Mouse (Mus musculus) adrenal gland (tissue): ENCODE measurements around the gene Taar7e.
"Not testable (repeated sequence)": the region's sequence is repeated elsewhere in the genome, so short reads cannot be mapped to it uniquely, and the experiment has no call there.

Experiments used
- intact Hi-C: fragments of 180-260 bp; cut with DNase I; formaldehyde crosslinking; loops from one replicate; pipeline ENCODE4 v1.15.1; 2025
- long read RNA-seq, 2 experiments: library from polyadenylated mRNA; unstranded; transcript quantifications; one replicate each; pipeline ENCODE4 v2.0.0; 2020; ENCODE audit warnings: borderline replicate concordance in 1 of 2; ENCODE audit not compliant: insufficient replicate concordance in 1 of 2

Taar7e gene
- long read RNA-seq, experiment 1: 0 reads
- long read RNA-seq, experiment 2: 0 reads

DNA sequence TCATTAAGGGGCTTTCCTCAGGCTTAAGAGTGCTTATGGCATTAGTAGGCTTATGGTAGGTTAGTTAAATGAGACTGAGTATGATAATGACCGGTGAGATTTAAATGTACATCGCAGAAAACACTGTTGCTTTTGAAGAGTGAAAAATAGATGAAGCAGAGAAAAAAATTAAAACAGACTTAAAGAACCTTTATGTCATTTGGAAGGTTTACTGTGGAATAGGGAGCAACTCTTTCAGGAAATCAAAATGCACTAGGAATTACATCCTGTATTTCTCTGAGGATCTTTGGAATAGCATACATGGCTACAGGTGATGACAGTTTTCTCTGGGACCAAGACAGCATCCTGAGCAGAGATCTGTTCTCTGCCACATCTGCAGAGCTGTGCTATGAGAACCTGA is at the start of gene Taar7e:
Taar7e (plus strand) TSS at position 301 of the 400 bp plus-strand sequence.
- intact Hi-C loops: no loop called here

DNA sequence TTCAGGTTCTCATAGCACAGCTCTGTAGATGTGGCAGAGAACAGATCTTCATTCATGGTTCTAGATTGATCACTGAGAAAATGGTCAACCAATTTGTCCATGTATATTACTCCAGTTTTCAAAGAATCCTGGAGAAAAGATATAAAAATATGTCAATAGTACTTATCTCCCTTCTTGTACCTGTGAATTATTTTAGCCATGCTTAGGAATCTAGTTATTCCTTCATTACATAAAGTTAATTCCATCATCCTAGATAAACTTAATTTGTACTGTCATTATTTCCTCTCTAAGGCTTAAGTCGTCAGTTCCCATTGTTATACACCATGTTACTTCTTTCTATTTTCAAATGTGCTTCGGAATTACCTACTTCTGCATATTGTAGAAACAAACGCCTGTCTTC is 44.0 kb upstream of the Taar7e start, which contains the start of gene Taar7a:
Taar7a (minus strand) TSS at position 101 of the 400 bp plus-strand sequence.
- intact Hi-C loops: no loop called here

DNA sequence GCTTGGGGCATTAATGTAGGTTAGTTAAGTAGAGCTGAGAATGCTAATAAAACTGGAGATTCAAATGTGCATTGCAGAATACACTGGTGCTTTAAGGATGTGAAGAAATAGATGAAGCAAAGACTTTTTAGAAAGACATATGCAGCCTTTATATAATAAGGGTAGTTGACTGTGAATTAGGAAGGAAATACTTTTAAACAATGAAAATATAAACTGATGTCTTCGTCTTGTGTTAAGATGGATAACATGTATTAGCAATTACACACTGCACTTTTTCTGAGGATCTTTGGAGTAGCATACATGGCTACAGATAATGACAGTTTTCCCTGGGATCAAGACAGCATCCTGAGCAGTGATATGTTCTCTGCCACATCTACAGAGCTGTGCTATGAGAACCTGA is 37.8 kb upstream of the Taar7e start, which contains the start of gene Taar7b:
Taar7b (plus strand) TSS at position 301 of the 400 bp plus-strand sequence.
- intact Hi-C loops: no loop called here

DNA sequence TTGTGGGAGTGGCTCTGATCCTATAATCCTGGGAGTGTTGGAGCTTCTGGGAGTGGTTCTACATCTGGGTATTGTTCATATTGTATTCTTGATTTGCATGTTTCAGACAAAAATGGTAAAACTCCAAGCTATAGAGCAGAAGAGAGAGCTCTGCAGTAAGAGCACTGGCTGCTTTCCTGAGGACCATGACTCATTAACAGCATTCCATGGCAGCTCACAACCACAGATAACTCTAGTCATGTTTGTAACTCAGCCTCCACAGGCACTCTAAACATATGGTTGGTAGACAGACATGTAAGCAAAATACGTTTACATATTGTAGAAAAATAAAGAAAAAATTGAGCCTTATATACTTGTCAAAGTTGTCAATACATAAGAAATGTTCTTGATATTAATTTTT is 31.0 kb upstream of the Taar7e start:
- intact Hi-C loops: no loop called here

DNA sequence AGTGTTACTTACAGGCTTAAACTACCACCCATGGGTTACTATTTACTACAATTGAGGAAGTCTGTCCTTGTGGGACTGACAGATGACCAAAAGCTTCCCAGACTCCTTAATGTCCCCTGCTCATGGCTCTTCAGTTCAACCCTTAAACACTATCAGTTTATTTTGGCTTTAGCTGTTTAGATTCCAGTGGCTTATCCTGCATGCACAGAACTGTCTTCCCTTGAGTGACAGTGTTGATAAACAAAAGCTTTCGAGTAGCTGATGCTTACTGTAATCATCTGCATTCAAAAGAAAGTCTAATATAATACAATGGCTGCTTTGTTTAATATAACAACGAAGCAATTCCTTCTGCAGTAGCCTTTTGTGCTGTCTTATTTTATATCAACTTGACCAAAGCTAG is 30.4 kb upstream of the Taar7e start:
- intact Hi-C loops: no loop called here

DNA sequence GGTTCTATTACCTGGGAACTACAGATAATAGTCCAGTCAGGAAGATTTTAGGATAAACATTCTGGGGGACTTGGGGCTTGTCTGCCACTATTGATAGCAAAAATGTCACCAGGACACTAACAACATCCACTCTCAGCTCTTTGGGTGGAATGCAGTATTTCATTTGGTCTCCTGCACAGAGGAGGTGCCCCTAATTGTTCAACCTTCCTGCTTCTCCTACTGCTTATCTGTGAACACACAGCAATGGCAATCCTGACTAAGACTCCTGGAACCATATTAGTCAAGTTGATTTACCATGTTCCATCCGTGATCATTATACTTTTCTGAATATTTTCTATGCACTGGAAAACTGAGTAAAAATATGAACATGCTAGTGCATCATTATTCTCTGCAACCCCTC is 29.3 kb upstream of the Taar7e start:
- intact Hi-C loops: no loop called here

DNA sequence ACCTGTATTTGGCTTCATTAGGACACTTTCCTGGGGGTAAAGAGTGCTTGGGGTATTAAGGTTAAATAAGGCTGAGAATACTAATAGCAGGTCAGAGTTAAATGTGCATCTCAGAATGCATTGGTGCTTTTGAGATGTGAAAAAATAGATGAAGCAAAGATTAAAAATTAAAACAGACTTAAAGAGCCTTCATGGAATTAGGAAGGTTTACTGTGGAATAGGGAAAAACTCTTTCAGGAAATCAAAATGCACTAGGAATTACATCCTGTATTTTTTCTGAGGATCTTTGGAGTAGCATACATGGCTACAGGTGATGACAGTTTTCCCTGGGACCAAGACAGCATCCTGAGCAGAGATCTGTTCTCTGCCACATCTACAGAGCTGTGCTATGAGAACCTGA is 10.5 kb upstream of the Taar7e start, which contains the start of gene Taar7d:
Taar7d (plus strand) TSS at position 301 of the 400 bp plus-strand sequence.
- intact Hi-C loops: no loop called here

DNA sequence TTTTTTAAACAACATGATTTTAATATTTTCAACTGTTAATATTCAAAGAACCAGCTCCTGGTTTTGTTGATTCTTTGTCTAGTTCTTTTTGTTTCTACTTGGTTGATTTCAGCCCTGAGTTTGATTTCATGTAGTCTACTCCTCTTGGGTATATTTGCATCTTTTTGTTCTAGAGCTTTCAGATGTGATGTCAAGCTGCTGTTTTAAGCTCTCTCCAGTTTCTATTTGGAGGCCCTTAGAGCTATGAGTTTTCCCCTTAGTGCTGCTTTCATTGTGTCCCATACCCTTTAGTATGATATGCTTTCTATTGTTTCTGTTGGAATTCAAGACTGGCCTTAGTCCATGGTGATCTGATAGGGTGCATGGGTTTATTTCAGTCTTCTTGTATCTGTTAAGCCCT is 6.1 kb upstream of the Taar7e start:
- intact Hi-C loops: no loop called here

DNA sequence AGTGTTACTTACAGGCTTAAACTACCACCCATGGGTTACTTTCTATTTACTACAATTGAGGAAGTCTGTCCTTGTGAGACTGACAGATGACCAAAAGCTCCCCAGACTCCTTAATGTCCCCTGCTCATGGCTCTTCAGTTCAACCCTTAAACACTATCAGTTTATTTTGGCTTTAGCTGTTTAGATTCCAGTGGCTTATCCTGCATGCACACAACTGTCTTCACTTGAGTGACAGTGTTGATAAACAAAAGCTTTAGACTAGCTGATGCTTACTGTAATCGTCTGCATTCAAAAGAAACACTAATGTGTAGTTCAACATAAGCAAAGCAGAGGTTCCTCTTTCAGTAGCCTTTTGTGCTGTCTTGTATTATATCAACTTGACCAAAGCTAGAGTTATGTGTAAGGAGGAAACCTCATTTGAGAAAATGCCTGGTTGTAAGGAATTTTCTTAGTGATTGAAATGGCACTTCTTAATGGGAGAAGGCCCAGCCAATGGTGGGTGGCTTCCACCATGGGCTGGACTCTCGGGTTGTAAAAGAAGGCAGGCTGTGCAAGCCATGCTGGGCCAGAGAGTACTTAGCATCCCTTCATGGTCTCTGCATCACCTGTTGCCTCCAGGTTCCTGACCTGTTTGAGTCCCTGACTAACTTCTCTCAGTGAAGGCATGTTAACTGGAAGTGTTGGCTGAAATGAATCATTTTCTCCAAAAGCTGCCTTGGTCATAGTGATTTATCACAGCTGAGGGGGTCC is 2.9 kb downstream of the Taar7e start:
- intact Hi-C loops: no loop called here

DNA sequence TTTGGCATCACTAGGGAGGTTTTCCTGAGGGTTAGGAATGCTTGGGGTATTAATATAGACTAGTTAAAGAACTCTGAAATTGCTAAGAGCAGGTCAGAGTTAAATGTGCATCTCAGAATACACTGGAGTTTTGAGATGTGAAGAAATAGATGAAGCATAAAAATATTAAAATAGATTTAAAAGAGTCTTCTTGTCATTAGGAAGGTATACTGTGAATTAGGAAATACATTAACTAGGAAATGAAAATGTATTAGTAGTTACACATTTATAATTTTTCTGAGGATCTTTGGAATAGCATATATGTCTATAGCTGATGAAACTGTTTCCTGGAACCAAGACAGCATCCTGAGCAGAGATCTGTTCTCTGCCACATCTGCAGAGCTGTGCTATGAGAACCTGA is 11.8 kb downstream of the Taar7e start, which contains the start of gene Taar7f:
Taar7f (plus strand) TSS at position 301 of the 400 bp plus-strand sequence.
- intact Hi-C loops: no loop called here

DNA sequence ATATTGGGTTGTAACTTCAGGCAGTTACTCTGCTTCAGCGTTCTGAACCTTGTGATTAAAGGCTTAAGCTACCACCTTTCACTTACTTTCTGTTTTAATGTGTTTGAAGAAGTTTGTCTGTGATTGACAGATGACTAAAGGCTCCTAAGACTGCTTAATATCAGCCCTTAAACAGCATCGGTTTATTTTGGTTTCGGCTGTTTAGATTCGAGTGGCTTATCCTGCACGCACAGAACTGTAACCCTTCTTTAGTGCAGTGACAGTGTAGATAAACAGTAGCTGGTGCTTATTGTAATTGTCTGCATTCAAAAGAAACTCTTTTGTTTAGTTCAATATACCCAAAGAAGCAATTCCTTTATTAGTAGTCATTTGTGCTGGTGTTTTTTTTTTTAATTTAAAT is 14.6 kb downstream of the Taar7e start:
- intact Hi-C loops: no loop called here

DNA sequence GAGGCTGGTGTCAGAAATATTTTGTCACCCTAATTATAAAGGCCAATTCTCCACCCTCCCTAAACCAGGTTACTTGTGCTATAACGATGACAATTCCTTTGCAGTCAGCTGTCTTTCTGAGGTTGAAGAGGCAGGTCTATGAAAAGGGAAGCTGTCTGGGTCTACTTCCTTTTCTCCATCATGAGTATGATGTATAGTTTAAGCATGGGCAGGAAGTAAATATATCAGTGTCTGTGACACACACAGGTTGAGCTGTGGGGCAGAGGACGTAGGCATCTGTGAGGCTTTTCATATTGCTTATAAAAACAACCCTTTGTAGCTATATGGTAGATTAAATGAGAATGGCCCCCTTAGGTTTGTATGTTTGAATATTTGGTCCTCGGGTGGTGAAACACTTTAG is 21.6 kb downstream of the Taar7e start:
- intact Hi-C loops: no loop called here

DNA sequence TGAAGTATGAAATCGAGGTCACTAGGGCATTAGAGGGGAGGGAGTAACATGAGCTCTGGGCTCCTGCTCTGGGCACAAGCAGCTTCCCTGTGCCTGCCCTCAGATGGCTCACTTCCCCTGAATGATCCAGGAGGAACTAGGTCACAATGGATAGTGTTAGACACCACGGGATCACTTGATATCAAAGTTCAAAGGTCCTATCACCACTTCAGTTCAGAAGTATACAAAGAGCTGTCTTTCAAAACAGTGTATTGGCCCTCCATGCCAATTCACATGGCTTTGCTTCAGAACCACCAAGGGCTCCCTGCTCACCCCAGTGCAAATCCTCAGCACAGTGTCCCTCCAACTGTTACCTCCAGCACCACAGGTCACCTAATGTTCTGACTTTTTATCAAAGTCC is 37.3 kb downstream of the Taar7e start:
- intact Hi-C loops: not testable (repeated sequence)

DNA sequence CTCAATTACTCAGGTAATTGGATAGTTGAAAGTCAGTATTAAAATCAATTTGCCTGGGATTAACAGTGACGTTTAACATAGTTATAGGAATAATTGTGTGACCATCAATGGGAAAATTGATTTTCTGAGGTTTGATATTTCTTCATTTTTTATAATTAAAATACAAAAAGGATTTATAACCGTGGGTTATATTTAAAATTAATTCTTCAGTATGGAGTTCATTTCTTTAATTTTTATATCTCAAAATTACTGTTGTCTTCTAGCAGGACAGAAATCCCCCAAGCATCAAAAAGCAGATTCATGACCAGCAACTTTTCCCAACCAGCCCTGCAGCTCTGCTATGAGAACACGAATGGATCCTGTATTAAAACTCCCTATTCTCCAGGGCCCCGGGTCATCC is 38.8 kb downstream of the Taar7e start, which contains the start of gene Taar8a:
Taar8a (plus strand) TSS at position 301 of the 400 bp plus-strand sequence.
- intact Hi-C loops: not testable (repeated sequence)

DNA sequence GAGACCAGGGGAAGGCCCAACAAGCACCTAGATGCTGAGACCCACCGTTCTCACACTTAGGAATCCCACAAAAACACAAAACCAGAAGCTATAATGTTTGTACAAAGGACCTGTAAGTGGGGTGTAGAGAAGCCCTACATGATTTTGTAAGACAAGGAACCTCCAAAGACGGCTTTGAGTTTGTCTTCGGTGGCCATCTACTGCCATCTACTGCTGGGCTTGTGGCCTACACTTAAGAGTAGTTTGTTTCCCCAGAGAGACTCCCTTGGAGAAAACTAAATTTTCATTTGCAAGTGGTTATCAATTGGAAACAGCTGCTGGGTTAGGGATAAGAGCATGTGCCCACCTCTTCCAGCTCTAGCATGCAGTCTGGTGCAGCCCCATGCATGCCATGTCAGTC is 42.8 kb downstream of the Taar7e start:
- intact Hi-C loops: loop anchor here (2.0 to 5.0 kb wide), 2 partner anchors 101 to 268 kb away; no protein-coding TSS in a partner anchor

DNA sequence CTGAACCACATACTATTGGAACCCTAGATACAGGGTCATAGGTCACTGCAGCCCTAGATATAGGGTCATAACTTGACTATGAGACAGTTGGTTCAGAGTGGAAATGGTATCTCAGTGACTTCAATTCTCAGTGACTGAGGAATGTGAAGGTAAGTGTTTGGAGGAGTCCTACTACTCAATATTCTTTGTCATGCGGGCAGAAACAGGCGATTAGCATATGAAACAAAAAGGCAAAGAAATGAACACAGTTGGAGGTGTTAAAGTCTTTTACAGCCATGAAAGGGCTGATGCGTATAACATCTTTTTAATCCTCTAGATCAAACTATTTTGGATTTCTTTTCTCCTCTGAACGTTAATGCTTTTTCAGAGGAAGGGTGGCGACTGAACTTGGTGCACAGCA is 48.5 kb downstream of the Taar7e start:
- intact Hi-C loops: no loop called here

DNA sequence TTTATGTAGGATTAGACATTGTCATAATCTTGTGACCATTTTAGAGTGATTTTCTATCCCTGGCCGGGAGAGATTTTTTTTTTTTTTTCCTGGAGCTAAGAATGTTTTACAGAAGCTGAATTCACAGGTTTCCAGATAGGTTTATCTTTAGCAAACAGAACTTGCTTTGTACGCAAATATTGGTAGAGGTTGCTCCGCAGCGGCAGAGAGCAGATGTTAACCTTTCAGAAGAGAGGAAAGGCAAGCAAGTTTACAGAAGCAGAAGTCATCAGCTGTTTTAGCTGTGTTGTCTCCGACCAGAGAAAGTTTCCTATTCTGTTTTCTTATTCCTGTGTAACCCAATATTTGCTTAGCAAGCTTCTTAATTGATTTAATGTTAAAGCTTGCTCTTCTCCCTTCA is 49.1 kb downstream of the Taar7e start:
- intact Hi-C loops: no loop called here

DNA sequence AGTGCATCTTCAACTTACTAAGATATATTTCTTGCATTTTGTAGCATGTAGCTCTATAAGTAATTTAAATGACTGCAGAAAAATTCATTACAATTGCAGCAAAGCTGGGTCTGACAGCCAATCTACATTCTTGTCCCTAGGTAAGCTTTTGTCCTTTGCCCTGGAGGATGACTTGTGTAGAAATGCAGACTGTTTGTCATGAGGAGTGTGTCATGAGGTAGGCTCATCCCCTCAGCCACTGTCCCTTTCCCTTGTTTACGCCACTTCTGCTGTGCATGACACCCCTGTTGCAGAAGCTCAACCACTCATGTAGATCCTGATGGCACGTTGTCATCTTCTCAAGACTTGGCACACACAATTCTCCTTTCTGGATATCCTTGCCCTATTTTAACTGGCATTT is 49.8 kb downstream of the Taar7e start:
- intact Hi-C loops: no loop called here
